Mouse (Mus musculus): ENCODE measurements around the gene Fbxl4. TPM values are rescaled to one million over a fixed set of nuclear protein-coding genes. Genes with fewer than 3 reads are reported as not detected.
A peak's percentile ranks its signal among the peaks of the same experiment; 100 is the strongest.
"Not testable (repeated sequence)": the region's sequence is repeated elsewhere in the genome, so short reads cannot be mapped to it uniquely, and the experiment has no call there.

Gene Fbxl4
- total RNA-seq (2022), result 10 to 100 TPM; 21.1 to 25.5 (median 21.8) TPM

GRCm38 (mm10) chr4:22357266-22357930 lies at the start of gene Fbxl4:
Fbxl4 (plus strand) TSS chr4:22357543.
- peak; percentile 72 to 84 for DNase-seq (ENCODE audit: low spot score in 2 of 2)

GRCm38 (mm10) chr4:22314564-22314963 lies 42.8 kb upstream of the Fbxl4 start:
- no peak for DNase-seq (ENCODE audit: low spot score in 2 of 2)

GRCm38 (mm10) chr4:22342816-22343573 lies 14.3 kb upstream of the Fbxl4 start:
- no peak for DNase-seq (ENCODE audit: low spot score in 2 of 2)

- not testable (repeated sequence) for DNase-seq (ENCODE audit: low spot score in 2 of 2)
These were observed 8.3 kb upstream of the Fbxl4 start for GRCm38 (mm10) chr4:22349086-22349485.

GRCm38 (mm10) chr4:22357931-22358300 lies 573 bp downstream of the Fbxl4 start:
- DNase-seq (ENCODE audit: low spot score in 2 of 2), result no peak

- no peak for DNase-seq (ENCODE audit: low spot score in 2 of 2)
These were observed 1.1 kb downstream of the Fbxl4 start for GRCm38 (mm10) chr4:22358487-22358886.

- no peak for DNase-seq (ENCODE audit: low spot score in 2 of 2)
These were observed 10.0 kb downstream of the Fbxl4 start for GRCm38 (mm10) chr4:22367368-22367767.

GRCm38 (mm10) chr4:22378516-22378915 lies 21.2 kb downstream of the Fbxl4 start:
- no peak for DNase-seq (ENCODE audit: low spot score in 2 of 2)

GRCm38 (mm10) chr4:22380646-22381045 lies 23.3 kb downstream of the Fbxl4 start:
- no peak for DNase-seq (ENCODE audit: low spot score in 2 of 2)

GRCm38 (mm10) chr4:22383528-22384265 lies 26.4 kb downstream of the Fbxl4 start:
- no peak for DNase-seq (ENCODE audit: low spot score in 2 of 2)

GRCm38 (mm10) chr4:22390045-22390444 lies 32.7 kb downstream of the Fbxl4 start:
- DNase-seq (ENCODE audit: low spot score in 2 of 2), result no peak

- no peak for DNase-seq (ENCODE audit: low spot score in 2 of 2)
These were observed 35.6 kb downstream of the Fbxl4 start for GRCm38 (mm10) chr4:22392777-22393473.

- DNase-seq (ENCODE audit: low spot score in 2 of 2), result no peak
These were observed 38.1 kb downstream of the Fbxl4 start for GRCm38 (mm10) chr4:22395404-22395803.

GRCm38 (mm10) chr4:22396484-22397000 lies 39.2 kb downstream of the Fbxl4 start:
- DNase-seq (ENCODE audit: low spot score in 2 of 2), result no peak

- DNase-seq (ENCODE audit: low spot score in 2 of 2), result no peak
These were observed 39.7 kb downstream of the Fbxl4 start for GRCm38 (mm10) chr4:22397003-22397402.

- DNase-seq (ENCODE audit: low spot score in 2 of 2), result no peak
These were observed 44.7 kb downstream of the Fbxl4 start for GRCm38 (mm10) chr4:22402032-22402431.

GRCm38 (mm10) chr4:22402930-22403329 lies 45.6 kb downstream of the Fbxl4 start:
- DNase-seq (ENCODE audit: low spot score in 2 of 2), result no peak

GRCm38 (mm10) chr4:22420627-22421026 lies 63.3 kb downstream of the Fbxl4 start:
- no peak for DNase-seq (ENCODE audit: low spot score in 2 of 2)

GRCm38 (mm10) chr4:22422400-22422799 lies 65.1 kb downstream of the Fbxl4 start:
- DNase-seq (ENCODE audit: low spot score in 2 of 2), result no peak

GRCm38 (mm10) chr4:22428150-22428549 lies 70.8 kb downstream of the Fbxl4 start:
- DNase-seq (ENCODE audit: low spot score in 2 of 2), result no peak

- no peak for DNase-seq (ENCODE audit: low spot score in 2 of 2)
These were observed 112.2 kb downstream of the Fbxl4 start for GRCm38 (mm10) chr4:22469575-22469974.
